Mouse (Mus musculus) left cerebral cortex, postnatal 25 days (tissue): ENCODE data around the gene Gm20509. TPM values are rescaled to one million over a fixed set of nuclear protein-coding genes. Genes with fewer than 3 reads are reported as not detected.

Source experiments
- DNase-seq, 2 experiments: peaks; one replicate each; pipeline ENCODE4 v3.0.0; 2022; ENCODE audit warnings: low spot score in 2 of 2, mixed read lengths in 1 of 2
- intact Hi-C: fragments of 180-260 bp; cut with DNase I; formaldehyde crosslinking; loops from one replicate; pipeline ENCODE4 v1.15.1; 2025
- total RNA-seq, 2 experiments: library from RNA; stranded (reverse); gene quantifications; 2 replicates each; pipeline ENCODE4 v1.2.3; 2021

Gm20509 gene
- total RNA-seq, 2 experiments from 2014 or later: not detected

GRCm38 (mm10) chr9:73162571-73163333 is 60.5 kb downstream of the Gm20509 start:
- intact Hi-C loops: loop anchor here (2.0 to 5.0 kb wide), 5 partner anchors 110 to 915 kb away; no protein-coding TSS in a partner anchor
- peak; percentile 82 to 89 for DNase-seq

DNA sequence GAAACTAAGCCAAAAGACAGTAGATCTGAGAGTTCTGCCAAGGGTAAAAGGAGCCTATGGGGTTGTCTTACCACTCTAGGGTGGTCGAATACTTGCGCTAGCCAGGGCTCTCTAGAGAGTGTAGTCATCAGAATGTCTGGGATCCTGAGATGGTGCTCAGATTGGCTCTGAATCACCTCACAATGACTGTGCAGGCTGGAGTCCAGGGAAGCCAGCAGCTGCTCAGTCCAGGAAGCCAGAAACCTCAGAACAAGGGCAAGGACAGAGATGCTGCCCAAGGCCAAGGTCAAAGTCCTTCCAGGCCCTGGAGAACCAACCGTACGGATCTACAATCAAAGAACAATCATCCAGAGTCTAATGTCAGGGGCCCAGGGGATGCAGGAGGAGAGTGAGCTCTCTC is 63.4 kb downstream of the Gm20509 start:
- DNase-seq: no peak
- intact Hi-C loops: no loop called here

Other genes with a start within 250 kb of the Gm20509 start
- gene Pygo1, start 176.8 kb upstream of the Gm20509 start, total RNA-seq: 10 to 100 TPM; 14.5 to 14.6 TPM
- gene Dyx1c1, start 143.7 kb upstream of the Gm20509 start, total RNA-seq: 1 to 10 TPM in 1 of 2 experiments, under 1 TPM in 1; 0.62 to 1.4 TPM
- under 1 TPM in 1 of 2 experiments, not detected in 1; 0.09 TPM for gene Gm44503, start 143.6 kb upstream of the Gm20509 start, total RNA-seq
- 10 to 100 TPM in 1 of 2 experiments, 1 to 10 TPM in 1; 9.0 to 10.1 TPM for gene Ccpg1os, start 117.1 kb upstream of the Gm20509 start, total RNA-seq
- gene Ccpg1, start 117.0 kb upstream of the Gm20509 start, total RNA-seq: 100 to 1,000 TPM; 111 to 123 TPM
- 10 to 100 TPM; 14.6 to 16.7 TPM for gene Pigb, start 62.1 kb upstream of the Gm20509 start, total RNA-seq
- gene Rab27a, start 57.6 kb upstream of the Gm20509 start, total RNA-seq: 1 to 10 TPM; 4.9 to 8.1 TPM
- gene Khdc3, start 634 bp upstream of the Gm20509 start, total RNA-seq: 1 to 10 TPM; 1.3 to 2.4 TPM
- gene Rsl24d1, start 11.0 kb downstream of the Gm20509 start, total RNA-seq: 10 to 100 TPM; 55.7 to 62.4 TPM